Mouse (Mus musculus) olfactory bulb, adult 2 months (tissue): ENCODE data around the gene Kcnmb3.

Experiments
- CTCF ChIP-seq: fragments of 200-500 bp; IDR thresholded peaks from 2 replicates; pipeline ENCODE4 v1.5.1; 2012; ENCODE audit warnings: low read depth, mild to moderate bottlenecking, low read length, moderate library complexity; ENCODE audit not compliant: insufficient read depth
- POLR2A ChIP-seq: fragments of 200-500 bp; IDR thresholded peaks from 2 replicates; pipeline ENCODE4 v1.6.1; 2012; ENCODE audit warnings: mild to moderate bottlenecking, low read depth, low read length, moderate library complexity; ENCODE audit not compliant: insufficient read depth

- TF ChIP-seq POLR2A: no peak
- no peak for TF ChIP-seq CTCF
Observed at GRCm38 (mm10) chr3:32437820-32438219, 54.2 kb downstream of the Kcnmb3 start.
